Mouse (Mus musculus) heart, adult 2 months (tissue): ENCODE results near the gene Lpin2. TPM values are rescaled to one million over a fixed set of nuclear protein-coding genes. Genes with fewer than 3 reads are reported as not detected.

Experiments used
- DNase-seq, 2 experiments: peaks; one replicate each; pipeline ENCODE4 v3.0.0; 2021
- H3K27ac ChIP-seq: fragments of 200-600 bp; 2 replicates; pipeline ENCODE4 v1.8.1; 2022
- H3K27me3 ChIP-seq: fragments of 200-500 bp; 2 replicates; pipeline ENCODE4 v1.6.1; 2012; ENCODE audit warnings: mild to moderate bottlenecking, low read length, inconsistent platforms, mixed read lengths; ENCODE audit not compliant: control insufficient read depth, insufficient read depth
- H3K36me3 ChIP-seq: fragments of 200-500 bp; 2 replicates; pipeline ENCODE4 v1.6.1; 2012; ENCODE audit warnings: low read length, inconsistent platforms; ENCODE audit not compliant: control insufficient read depth, insufficient read depth
- H3K4me1 ChIP-seq: fragments of 200-500 bp; 2 replicates; pipeline ENCODE4 v1.6.1; 2011; ENCODE audit warnings: low read length; ENCODE audit not compliant: control insufficient read depth, insufficient read depth
- H3K4me3 ChIP-seq: fragments of 200-600 bp; 2 replicates; pipeline ENCODE4 v1.8.1; 2022
- H3K79me2 ChIP-seq: fragments of 200-500 bp; replicated peaks from 2 replicates; pipeline ENCODE4 v1.6.1; 2012; ENCODE audit warnings: mild to moderate bottlenecking, inconsistent platforms, low read length, moderate library complexity, mixed read lengths; ENCODE audit not compliant: control insufficient read depth, insufficient read depth
- H3K9ac ChIP-seq: fragments of 200-500 bp; 2 replicates; pipeline ENCODE4 v1.6.1; 2012; ENCODE audit warnings: low read depth, mild to moderate bottlenecking, control low read depth, inconsistent platforms, low read length, mixed read lengths
- CTCF ChIP-seq: fragments of 200-600 bp; IDR thresholded peaks from 2 replicates; pipeline ENCODE4 v1.8.1; 2022; ENCODE audit warnings: antibody characterized with exemption, mild to moderate bottlenecking, moderate library complexity
- EP300 ChIP-seq: fragments of 200-500 bp; IDR thresholded peaks from 2 replicates; pipeline ENCODE4 v1.6.1; 2011; ENCODE audit warnings: low read depth, low read length, control low read depth; ENCODE audit not compliant: insufficient read depth
- POLR2A ChIP-seq: fragments of 200-500 bp; IDR thresholded peaks from 2 replicates; pipeline ENCODE4 v1.6.1; 2011; ENCODE audit warnings: mild to moderate bottlenecking, low read depth, low read length, control low read depth; ENCODE audit not compliant: insufficient read depth
- WGBS: fragments of 180-500 bp; shearing (Covaris S2); methylation state at CpG from one replicate; pipeline ENCODE4 v1.1.7; 2018; 5-methylcytosine and 5-hydroxymethylcytosine counted together
- intact Hi-C: fragments of 180-260 bp; cut with DNase I; formaldehyde crosslinking; loops from one replicate; pipeline ENCODE4 v1.15.1; 2025
- polyA plus RNA-seq: library from polyadenylated mRNA; depleted of rRNA; stranded (reverse); fragments of >200 nt; gene quantifications from 2 replicates; pipeline ENCODE4 v1.2.3, GENCODE M21; 2012
- total RNA-seq, 2 experiments: library from RNA; stranded (reverse); gene quantifications; 2 replicates each; pipeline ENCODE4 v1.2.3; 2021

The Lpin2 gene
- total and polyA plus RNA-seq, 3 experiments, result 3.4 to 13.1 (median 6.0) TPM

GRCm38 (mm10) chr17:71164991-71165390 is 17.4 kb upstream of the Lpin2 start:
- Histone ChIP-seq H3K4me3 (no peak overlapping the region), H3K27ac (no peak overlapping the region), H3K27me3 (no peaks in the 10 kb centered on the region), H3K4me1 (no peaks in the 10 kb centered on the region), H3K9ac (no peak overlapping the region), H3K79me2 (no peaks in the 10 kb centered on the region), H3K36me3 (no peaks in the 10 kb centered on the region)
- intact Hi-C loops, result no loop called here
- WGBS, result 45% methylated on average over 6 of the region's 6 CpGs
- DNase-seq, result peak in 1 of 2 experiments; percentile 55
- TF ChIP-seq EP300, result no peak

DNA sequence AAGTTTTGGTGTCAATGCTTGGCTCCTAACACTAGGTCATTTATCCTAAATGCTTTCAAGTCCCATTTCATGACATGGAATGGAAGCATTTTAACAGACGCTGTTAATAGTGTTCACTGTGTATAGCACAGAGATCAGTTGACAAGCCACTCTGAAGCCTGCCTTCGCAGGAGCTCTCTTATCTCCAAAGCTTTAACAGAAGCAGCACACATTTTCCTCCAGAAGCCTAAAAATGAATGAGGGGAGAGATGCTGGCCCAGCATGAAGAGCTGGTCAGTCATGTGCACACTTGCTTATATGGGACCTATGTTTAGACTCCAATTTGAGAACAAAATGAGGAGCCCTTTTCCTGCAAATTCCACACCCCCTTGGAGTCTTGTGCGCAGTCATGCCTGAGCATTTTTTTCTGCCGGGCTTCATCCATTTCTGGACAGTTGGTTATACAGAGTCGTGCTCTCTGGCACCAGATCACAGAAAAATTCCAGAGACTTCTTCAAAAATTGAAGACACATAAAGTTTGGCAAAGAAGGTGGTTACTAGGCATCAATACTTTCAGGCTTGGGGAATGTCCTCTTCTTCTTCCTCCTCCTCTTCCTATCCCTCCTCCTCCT is 14.1 kb upstream of the Lpin2 start:
- H3K27me3 ChIP-seq, result no peaks in the 10 kb centered on the region
- WGBS, result 54% methylated on average over 5 of the region's 5 CpGs
- no peaks in the 10 kb centered on the region for H3K79me2 ChIP-seq
- no peak overlapping the region for H3K9ac ChIP-seq
- no peaks in the 10 kb centered on the region for H3K36me3 ChIP-seq
- no peak overlapping the region for H3K27ac ChIP-seq
- no peak overlapping the region for H3K4me3 ChIP-seq
- H3K4me1 ChIP-seq, result no peaks in the 10 kb centered on the region
- intact Hi-C loops, result no loop called here
- DNase-seq, result no peak
- TF ChIP-seq POLR2A (no peak), EP300 (no peak), CTCF (no peak)

DNA sequence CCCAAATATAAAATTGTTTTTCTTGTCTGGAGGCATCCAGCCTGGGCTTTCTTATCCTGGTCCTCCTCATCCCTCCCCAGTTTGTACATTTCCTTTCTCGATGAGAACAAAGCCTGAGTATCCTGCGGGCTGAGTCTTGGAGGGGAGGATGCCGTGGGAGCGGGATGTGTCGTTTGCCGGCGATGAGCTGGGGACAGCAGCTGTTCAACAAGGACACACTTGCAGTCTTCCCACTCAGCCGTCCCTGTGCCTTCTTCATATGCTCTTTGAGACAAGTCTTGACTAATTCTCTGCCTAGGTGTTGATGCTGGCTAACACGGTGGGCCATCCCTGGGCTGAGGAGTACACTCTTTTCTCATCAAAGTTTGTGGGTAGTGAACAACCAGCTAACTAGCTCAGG is 13.5 kb upstream of the Lpin2 start:
- H3K4me3 ChIP-seq, result no peak overlapping the region
- H3K79me2 ChIP-seq, result no peaks in the 10 kb centered on the region
- H3K27me3 ChIP-seq, result no peaks in the 10 kb centered on the region
- 39% methylated on average over 9 of the region's 9 CpGs for WGBS
- intact Hi-C loops, result no loop called here
- H3K36me3 ChIP-seq, result no peaks in the 10 kb centered on the region
- H3K4me1 ChIP-seq, result no peaks in the 10 kb centered on the region
- no peak for DNase-seq
- no peak for TF ChIP-seq CTCF
- no peak for TF ChIP-seq EP300
- no peak for TF ChIP-seq POLR2A
- H3K9ac ChIP-seq, result no peak overlapping the region
- no peak overlapping the region for H3K27ac ChIP-seq

GRCm38 (mm10) chr17:71169639-71170038 is 12.7 kb upstream of the Lpin2 start:
- H3K9ac ChIP-seq, result no peak overlapping the region
- no peaks in the 10 kb centered on the region for H3K27me3 ChIP-seq
- no peaks in the 10 kb centered on the region for H3K79me2 ChIP-seq
- no peak overlapping the region for H3K27ac ChIP-seq
- no peak overlapping the region for H3K4me3 ChIP-seq
- no peak for TF ChIP-seq POLR2A
- TF ChIP-seq EP300, result no peak
- TF ChIP-seq CTCF, result no peak
- H3K36me3 ChIP-seq, result no peaks in the 10 kb centered on the region
- 63% methylated on average over 1 of the region's 1 CpGs for WGBS
- intact Hi-C loops, result no loop called here
- no peaks in the 10 kb centered on the region for H3K4me1 ChIP-seq
- DNase-seq, result no peak

DNA sequence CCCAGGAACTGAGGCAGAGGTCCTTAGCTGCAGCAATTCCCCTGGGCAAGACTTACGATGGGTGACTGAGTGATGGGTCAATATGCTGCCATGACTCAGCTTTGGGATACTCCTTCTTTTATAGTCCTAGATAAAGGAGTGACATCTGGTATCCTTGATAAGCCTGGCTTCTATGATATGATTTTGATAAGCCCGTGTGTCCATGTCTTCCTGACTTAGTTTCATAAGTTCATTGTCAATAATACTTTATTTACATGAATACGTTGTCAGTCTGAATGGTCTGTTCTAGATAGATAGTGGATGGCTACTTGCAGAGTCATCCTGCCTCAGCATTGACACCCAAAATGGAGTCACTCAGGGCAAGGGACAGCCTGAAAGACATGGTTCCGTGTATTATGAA is 11.2 kb upstream of the Lpin2 start:
- intact Hi-C loops, result no loop called here
- H3K4me3 ChIP-seq, result no peak overlapping the region
- no peak for TF ChIP-seq POLR2A
- H3K79me2 ChIP-seq, result no peaks in the 10 kb centered on the region
- WGBS, result 66% methylated on average over 4 of the region's 4 CpGs
- no peak for DNase-seq
- no peak overlapping the region for H3K27ac ChIP-seq
- H3K9ac ChIP-seq, result no peak overlapping the region
- H3K36me3 ChIP-seq, result no peaks in the 10 kb centered on the region
- no peaks in the 10 kb centered on the region for H3K4me1 ChIP-seq
- no peaks in the 10 kb centered on the region for H3K27me3 ChIP-seq

- H3K79me2 ChIP-seq, result no peaks in the 10 kb centered on the region
- peak overlapping the region; percentile 79; the same call in 1 of the 2 replicates for H3K27ac ChIP-seq
- no peak overlapping the region for H3K4me3 ChIP-seq
- TF ChIP-seq POLR2A, result no peak
- TF ChIP-seq CTCF, result no peak
- no peak for TF ChIP-seq EP300
- H3K4me1 ChIP-seq, result peaks cover 5% of the 10 kb centered on the region
- no peaks in the 10 kb centered on the region; the same call in 1 of the 2 replicates for H3K36me3 ChIP-seq
- intact Hi-C loops, result no loop called here
- no peak for DNase-seq
- 61% methylated on average over 4 of the region's 4 CpGs for WGBS
- H3K9ac ChIP-seq, result no peak overlapping the region
- H3K27me3 ChIP-seq, result no peaks in the 10 kb centered on the region
Observed at GRCm38 (mm10) chr17:71177336-71177735, 5.0 kb upstream of the Lpin2 start.
